Mouse (Mus musculus): ENCODE results near the gene 2310030G06Rik.
A peak's percentile ranks its signal among the peaks of the same experiment; 100 is the strongest.

2310030G06Rik gene

GRCm38 (mm10) chr9:50746214-50746677, at the start of gene 2310030G06Rik:
TSS of gene 2310030G06Rik (minus strand) at chr9:50746536.
- peak in 1 of 2 experiments; percentile 32 for DNase-seq (ENCODE audit: low spot score in 2 of 2)

- no peak for DNase-seq (ENCODE audit: low spot score in 2 of 2)
These were observed 48.9 kb upstream of the 2310030G06Rik start for GRCm38 (mm10) chr9:50795266-50795665.

- peak; percentile 25 to 46 for DNase-seq (ENCODE audit: low spot score in 2 of 2)
These were observed 35.8 kb upstream of the 2310030G06Rik start for GRCm38 (mm10) chr9:50782155-50782554.

GRCm38 (mm10) chr9:50776162-50776760, 29.9 kb upstream of the 2310030G06Rik start:
- no peak for DNase-seq (ENCODE audit: low spot score in 2 of 2)

- no peak for DNase-seq (ENCODE audit: low spot score in 2 of 2)
These were observed 29.4 kb upstream of the 2310030G06Rik start for GRCm38 (mm10) chr9:50775662-50776126.

- peak; percentile 90 to 94 for DNase-seq (ENCODE audit: low spot score in 2 of 2)
These were observed 28.8 kb upstream of the 2310030G06Rik start, which contains the start of the genes Alg9 and 1110032A03Rik for GRCm38 (mm10) chr9:50774991-50775612. TSS of gene Alg9 (plus strand) at chr9:50775019. TSS of gene 1110032A03Rik (minus strand) at chr9:50775520.

GRCm38 (mm10) chr9:50774026-50774462, 27.7 kb upstream of the 2310030G06Rik start:
- DNase-seq (ENCODE audit: low spot score in 2 of 2): no peak

GRCm38 (mm10) chr9:50770011-50770410, 23.7 kb upstream of the 2310030G06Rik start:
- no peak for DNase-seq (ENCODE audit: low spot score in 2 of 2)

GRCm38 (mm10) chr9:50768107-50769002, 22.0 kb upstream of the 2310030G06Rik start, which contains the start of gene Fdxacb1:
TSS of gene Fdxacb1 (plus strand) at chr9:50768236.
- peak; percentile 99 to 100 for DNase-seq (ENCODE audit: low spot score in 2 of 2)

- no peak for DNase-seq (ENCODE audit: low spot score in 2 of 2)
These were observed 21.3 kb upstream of the 2310030G06Rik start for GRCm38 (mm10) chr9:50767531-50768106.

GRCm38 (mm10) chr9:50763331-50763730, 17.0 kb upstream of the 2310030G06Rik start:
- no peak for DNase-seq (ENCODE audit: low spot score in 2 of 2)

- no peak for DNase-seq (ENCODE audit: low spot score in 2 of 2)
These were observed 15.3 kb upstream of the 2310030G06Rik start for GRCm38 (mm10) chr9:50761520-50762243.

GRCm38 (mm10) chr9:50756711-50757110, 10.4 kb upstream of the 2310030G06Rik start:
- DNase-seq (ENCODE audit: low spot score in 2 of 2): no peak

GRCm38 (mm10) chr9:50753947-50754346, 7.6 kb upstream of the 2310030G06Rik start:
- DNase-seq (ENCODE audit: low spot score in 2 of 2): no peak

- DNase-seq (ENCODE audit: low spot score in 2 of 2): peak; percentile 53 to 63
These were observed 6.7 kb upstream of the 2310030G06Rik start for GRCm38 (mm10) chr9:50752784-50753615.

GRCm38 (mm10) chr9:50752054-50752602, 5.8 kb upstream of the 2310030G06Rik start, which contains the start of gene Hspb2:
TSS of gene Hspb2 (minus strand) at chr9:50752354.
- DNase-seq (ENCODE audit: low spot score in 2 of 2): no peak

GRCm38 (mm10) chr9:50751323-50751722, 5.0 kb upstream of the 2310030G06Rik start, which contains the start of gene Cryab:
TSS of gene Cryab (plus strand) at chr9:50751325.
- DNase-seq (ENCODE audit: low spot score in 2 of 2): no peak

- DNase-seq (ENCODE audit: low spot score in 2 of 2): no peak
These were observed 4.4 kb upstream of the 2310030G06Rik start for GRCm38 (mm10) chr9:50750706-50751105.

GRCm38 (mm10) chr9:50745806-50746205, 530 bp downstream of the 2310030G06Rik start:
- no peak for DNase-seq (ENCODE audit: low spot score in 2 of 2)

Data from right cerebral cortex, adult 2 months (tissue).